Mouse (Mus musculus) thymus, adult 2 months (tissue): ENCODE measurements around the gene Gm20517. TPM values are rescaled to one million over a fixed set of nuclear protein-coding genes. Genes with fewer than 3 reads are reported as not detected.

Experiments used
- DNase-seq: peaks from one replicate; pipeline ENCODE4 v3.0.0; 2021
- H3K27ac ChIP-seq: fragments of 200-500 bp; 2 replicates; pipeline ENCODE4 v1.5.1; 2012; ENCODE audit warnings: low read length, control low read depth; ENCODE audit not compliant: control insufficient read depth, insufficient read depth
- H3K27me3 ChIP-seq: fragments of 200-500 bp; 2 replicates; pipeline ENCODE4 v1.6.1; 2012; ENCODE audit warnings: mild to moderate bottlenecking, low read length, moderate library complexity, mixed read lengths; ENCODE audit not compliant: control insufficient read depth, insufficient read depth
- H3K36me3 ChIP-seq: fragments of 200-500 bp; 2 replicates; pipeline ENCODE4 v1.6.1; 2012; ENCODE audit warnings: mild to moderate bottlenecking, low read length, moderate library complexity; ENCODE audit not compliant: control insufficient read depth, insufficient read depth
- H3K4me1 ChIP-seq: fragments of 200-500 bp; replicated peaks from 2 replicates; pipeline ENCODE4 v1.6.1; 2012; ENCODE audit warnings: low read length; ENCODE audit not compliant: control insufficient read depth, insufficient read depth
- H3K4me3 ChIP-seq: fragments of 200-500 bp; 2 replicates; pipeline ENCODE4 v1.5.1; 2012; ENCODE audit warnings: mild to moderate bottlenecking, low read length, control low read depth, moderate library complexity; ENCODE audit not compliant: control insufficient read depth, insufficient read depth
- CTCF ChIP-seq: fragments of 200-500 bp; IDR thresholded peaks from 2 replicates; pipeline ENCODE4 v1.5.1; 2012; ENCODE audit warnings: mild to moderate bottlenecking, control low read depth, low read length, moderate library complexity, borderline replicate concordance; ENCODE audit not compliant: control insufficient read depth, poor library complexity, insufficient read depth; ENCODE audit errors: extremely low read depth
- POLR2A ChIP-seq: fragments of 200-500 bp; IDR thresholded peaks from 2 replicates; pipeline ENCODE4 v1.6.1; 2012; ENCODE audit warnings: mild to moderate bottlenecking, low read length, control low read depth, moderate library complexity; ENCODE audit not compliant: control insufficient read depth, poor library complexity, insufficient read depth; ENCODE audit errors: extremely low read depth
- WGBS: fragments of 180-500 bp; shearing (Covaris S2); methylation state at CpG from one replicate; pipeline ENCODE4 v1.1.7; 2018; 5-methylcytosine and 5-hydroxymethylcytosine counted together
- polyA plus RNA-seq: library from polyadenylated mRNA; depleted of rRNA; stranded (reverse); fragments of >200 nt; gene quantifications from 2 replicates; pipeline ENCODE4 v1.2.3, GENCODE M21; 2012; rRNA removed

Gene Gm20517
- polyA plus RNA-seq, 1 experiment = 2.8 TPM

DNA sequence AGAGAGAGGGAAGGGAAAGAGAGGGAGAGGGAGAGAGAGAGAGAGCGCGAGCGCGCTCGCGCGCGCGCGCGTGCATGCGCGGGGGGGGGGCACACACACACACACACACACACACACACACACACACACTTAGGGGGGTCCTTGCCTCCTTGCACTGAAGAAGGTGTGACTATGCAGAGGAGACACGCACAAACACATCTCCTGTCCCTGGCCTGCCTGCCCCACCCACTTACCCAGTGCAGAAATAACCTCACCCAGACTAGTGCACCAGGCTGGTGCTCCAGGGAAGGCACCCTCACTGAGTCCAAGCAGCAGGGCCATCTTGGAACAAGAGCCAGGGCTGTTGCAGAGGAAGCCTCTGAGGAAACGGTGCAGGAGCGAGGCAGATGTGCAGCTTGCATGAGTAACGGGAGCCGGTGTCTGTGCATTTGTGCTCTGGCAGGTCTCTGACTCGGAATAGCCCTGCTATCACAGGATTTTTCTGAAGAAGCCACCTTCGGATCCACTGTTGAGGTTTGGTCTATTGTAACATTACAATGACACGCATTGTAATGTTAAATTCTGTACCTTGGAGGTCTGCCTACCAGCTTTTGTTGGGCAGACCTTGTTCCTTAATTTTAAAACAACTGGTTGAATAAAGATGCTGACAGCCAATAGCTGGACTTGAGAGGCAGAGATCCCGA, 101.6 kb downstream of the Gm20517 start:
- TF ChIP-seq CTCF (no peak), POLR2A (no peak)
- Histone ChIP-seq H3K27me3 (no peaks in the 10 kb centered on the region), H3K4me3 (no peak overlapping the region), H3K27ac (no peak overlapping the region), H3K4me1 (no peaks in the 10 kb centered on the region), H3K36me3 (no peaks in the 10 kb centered on the region)
- DNase-seq = no peak
- WGBS = 78% methylated on average over 21 of the region's 22 CpGs

DNA sequence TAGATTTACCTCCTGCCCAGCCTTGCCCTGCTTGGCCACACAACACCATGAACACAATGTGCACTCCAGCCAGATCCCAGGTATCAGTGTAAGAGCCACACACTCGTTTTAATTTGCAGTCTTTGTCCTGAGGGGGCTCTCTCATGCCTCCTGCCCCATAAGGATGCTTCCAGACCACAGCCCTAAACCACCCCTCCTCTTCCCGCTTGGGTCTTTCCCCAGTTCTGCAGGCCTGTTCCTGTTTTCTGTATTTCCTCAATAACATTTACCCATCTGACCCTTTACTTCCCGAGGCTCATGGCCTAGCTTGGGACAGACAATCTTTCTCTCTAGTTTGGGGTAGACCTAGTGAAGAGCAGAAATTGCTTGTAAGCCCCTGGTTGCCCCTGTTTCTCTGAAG, 103.6 kb downstream of the Gm20517 start:
- Histone ChIP-seq H3K4me1 (no peaks in the 10 kb centered on the region), H3K27ac (no peak overlapping the region), H3K36me3 (no peaks in the 10 kb centered on the region), H3K27me3 (no peaks in the 10 kb centered on the region), H3K4me3 (no peak overlapping the region)
- no peak for DNase-seq
- WGBS = 12% methylated on average over 3 of the region's 3 CpGs
- TF ChIP-seq CTCF (no peak), POLR2A (no peak)

DNA sequence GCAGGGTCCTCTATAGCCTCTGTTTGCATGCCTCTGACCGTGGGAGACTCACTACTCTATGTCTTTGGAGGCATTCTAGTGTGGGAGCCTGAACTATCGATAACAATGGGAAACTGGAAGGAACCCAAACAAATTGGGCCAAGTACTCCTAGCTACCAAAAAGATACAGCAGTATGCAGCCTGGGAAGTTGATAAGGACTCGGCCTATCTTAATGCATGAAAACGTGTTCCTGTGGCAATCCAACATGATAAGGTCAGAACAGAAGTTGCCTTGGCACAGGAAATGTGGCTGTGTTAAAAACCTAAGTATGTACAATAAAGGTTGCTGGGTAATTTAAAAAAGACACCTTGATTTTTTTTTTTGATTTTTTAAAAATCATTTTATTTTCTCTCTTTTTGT, 109.8 kb downstream of the Gm20517 start:
- H3K27ac ChIP-seq = no peak overlapping the region
- no peak overlapping the region for H3K4me3 ChIP-seq
- no peaks in the 10 kb centered on the region for H3K27me3 ChIP-seq
- no peak for TF ChIP-seq CTCF
- no peak for TF ChIP-seq POLR2A
- H3K4me1 ChIP-seq = no peaks in the 10 kb centered on the region
- DNase-seq = no peak
- H3K36me3 ChIP-seq = no peaks in the 10 kb centered on the region
- 85% methylated on average over 4 of the region's 4 CpGs for WGBS

DNA sequence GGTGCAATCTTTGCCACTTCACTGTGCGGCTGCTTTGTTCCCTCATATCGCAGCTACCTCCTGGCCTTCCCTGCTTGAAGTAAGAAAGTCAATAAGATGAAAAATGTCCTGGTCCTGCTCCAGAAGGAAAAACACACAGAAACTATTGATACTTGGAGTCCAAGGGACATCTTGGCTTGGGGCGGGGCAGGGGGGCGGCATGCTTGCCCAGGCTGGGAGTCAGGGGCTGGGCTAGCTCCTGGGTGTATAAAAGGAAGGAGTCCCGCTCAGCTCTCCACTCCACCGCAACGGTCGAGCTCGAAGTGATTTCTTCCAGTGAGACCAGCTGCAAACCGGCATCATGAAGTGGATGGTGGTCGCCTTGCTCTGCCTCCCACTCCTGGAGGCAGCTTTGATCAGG, 115.2 kb downstream of the Gm20517 start, which contains the start of gene Pgc:
Gene Pgc (plus strand): TSS at position 277 of the 400 bp plus-strand sequence.
- 90% methylated on average over 11 of the region's 11 CpGs for WGBS
- Histone ChIP-seq H3K27ac (no peak within 1 kb of the TSS), H3K27me3 (no peaks in the 10 kb centered on the region), H3K4me3 (no peak within 1 kb of the TSS), H3K4me1 (no peaks in the 10 kb centered on the region), H3K36me3 (no peaks in the 10 kb centered on the region)
- TF ChIP-seq CTCF (no peak), POLR2A (no peak)
- no peak for DNase-seq

DNA sequence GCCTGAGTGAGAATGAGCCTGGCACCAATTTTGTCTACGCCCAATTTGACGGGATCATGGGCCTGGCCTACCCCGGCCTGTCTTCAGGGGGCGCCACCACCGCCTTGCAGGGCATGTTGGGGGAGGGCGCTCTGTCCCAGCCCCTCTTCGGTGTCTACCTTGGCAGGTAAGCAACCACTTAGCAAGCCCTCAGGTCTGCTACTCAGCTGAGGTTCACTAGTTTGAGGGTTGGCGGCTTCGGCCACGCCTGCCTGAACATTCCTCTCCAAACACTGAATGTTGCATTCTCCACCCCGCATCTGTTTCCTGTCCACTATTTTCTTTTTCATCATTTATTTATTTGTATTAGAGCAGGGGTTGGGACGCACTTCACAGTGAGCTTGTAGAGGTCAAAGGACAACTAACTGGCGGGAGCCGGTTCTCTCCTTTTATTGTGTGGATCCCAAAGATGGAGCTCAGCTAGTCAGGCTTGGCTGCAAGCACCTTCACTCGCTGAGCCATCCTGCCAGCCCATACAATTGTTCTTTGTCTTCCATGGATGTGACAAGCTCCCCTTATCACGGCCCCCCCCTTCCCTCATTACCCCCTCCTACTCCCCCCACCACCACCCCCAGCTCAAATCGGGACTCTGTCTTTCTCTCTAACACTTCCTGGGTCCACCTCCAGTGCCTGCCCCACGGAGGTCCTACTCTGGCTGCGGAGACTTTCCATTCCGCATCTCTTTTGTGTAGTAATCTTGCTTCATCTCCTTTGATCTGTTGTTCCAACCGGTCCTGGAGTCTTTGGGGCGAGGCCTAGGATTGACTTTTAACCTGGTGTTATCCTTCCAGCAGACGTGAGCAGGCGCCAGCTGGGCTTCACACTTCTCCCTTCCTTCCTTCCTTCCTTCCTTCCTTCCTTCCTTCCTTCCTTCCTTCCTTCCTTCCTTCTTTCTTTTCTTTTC, 119.5 kb downstream of the Gm20517 start:
- H3K4me1 ChIP-seq = no peaks in the 10 kb centered on the region
- no peak overlapping the region for H3K4me3 ChIP-seq
- 86% methylated on average over 24 of the region's 24 CpGs for WGBS
- no peaks in the 10 kb centered on the region for H3K27me3 ChIP-seq
- no peak for TF ChIP-seq CTCF
- TF ChIP-seq POLR2A = no peak
- no peak overlapping the region for H3K27ac ChIP-seq
- no peaks in the 10 kb centered on the region for H3K36me3 ChIP-seq
- DNase-seq = no peak

Other genes with a start within 250 kb of the Gm20517 start
- gene Mrps10, start 242.7 kb upstream of the Gm20517 start, polyA plus RNA-seq = 21.2 and 21.9 TPM in 2 replicates
- gene Guca1b, start 226.2 kb upstream of the Gm20517 start, polyA plus RNA-seq = 1.6 and 3.1 TPM in 2 replicates
- 0.41 and 1.2 TPM in 2 replicates for gene Guca1a, start 211.0 kb upstream of the Gm20517 start, polyA plus RNA-seq
- gene AI661453, start 175.0 kb upstream of the Gm20517 start, polyA plus RNA-seq = 1.0 and 1.6 TPM in 2 replicates
- gene 1700001C19Rik, start 174.2 kb upstream of the Gm20517 start, polyA plus RNA-seq = 0.11 and 0.26 TPM in 2 replicates
- gene Taf8, start 109.3 kb upstream of the Gm20517 start, polyA plus RNA-seq = 68.2 and 74.3 TPM in 2 replicates
- gene Ccnd3, start 106.5 kb upstream of the Gm20517 start, polyA plus RNA-seq = 1,622 and 2,069 TPM in 2 replicates
- 14.2 and 16.9 TPM in 2 replicates for gene Bysl, start 97 bp upstream of the Gm20517 start, polyA plus RNA-seq
- gene Med20, start within 50 bp of the Gm20517 start, polyA plus RNA-seq = 46.1 and 56.4 TPM in 2 replicates
- 12.5 and 17.2 TPM in 2 replicates for gene Usp49, start 19.1 kb downstream of the Gm20517 start, polyA plus RNA-seq
- 90.5 and 107 TPM in 2 replicates for gene Tomm6, start 76.8 kb downstream of the Gm20517 start, polyA plus RNA-seq
- gene Frs3, start 77.4 kb downstream of the Gm20517 start, polyA plus RNA-seq = 7.0 and 7.1 TPM in 2 replicates
- gene Gm21981, start 82.9 kb downstream of the Gm20517 start, polyA plus RNA-seq = 1.0 and 1.4 TPM in 2 replicates
- gene Prickle4, start 83.1 kb downstream of the Gm20517 start, polyA plus RNA-seq = 4.0 and 5.5 TPM in 2 replicates
- gene Pgc, start 115.3 kb downstream of the Gm20517 start, polyA plus RNA-seq = 4.4 and 6.0 TPM in 2 replicates
- gene Tfeb, start 125.4 kb downstream of the Gm20517 start, polyA plus RNA-seq = 25.3 and 25.5 TPM in 2 replicates
- 18.9 and 19.8 TPM in 2 replicates for gene Mdfi, start 223.1 kb downstream of the Gm20517 start, polyA plus RNA-seq